Mouse (Mus musculus) lung, embryonic 16.5 days (tissue): ENCODE data around the gene Speg. TPM values are rescaled to one million over a fixed set of nuclear protein-coding genes. Genes with fewer than 3 reads are reported as not detected.

Source experiments
- polyA plus RNA-seq: library from polyadenylated mRNA; unstranded; fragments of >200 nt; fragmentation: Nextera tagmentation; extraction: Ambion mirVana; gene quantifications from 2 replicates; pipeline ENCODE4 v1.2.1, GENCODE M21; 2015

The Speg gene
- polyA plus RNA-seq, 1 experiment from 2014 or later: 38.9 TPM

Other genes with a start within 250 kb of the Speg start
- 0.33 and 0.36 TPM in 2 replicates for gene Slc23a3, start 241.4 kb upstream of the Speg start, polyA plus RNA-seq
- 44.8 and 50.1 TPM in 2 replicates for gene Cnppd1, start 232.6 kb upstream of the Speg start, polyA plus RNA-seq
- 44.5 and 46.9 TPM in 2 replicates for gene Retreg2, start 232.5 kb upstream of the Speg start, polyA plus RNA-seq
- 42.9 and 46.1 TPM in 2 replicates for gene Zfand2b, start 206.7 kb upstream of the Speg start, polyA plus RNA-seq
- 16.3 and 18.8 TPM in 2 replicates for gene Abcb6, start 194.9 kb upstream of the Speg start, polyA plus RNA-seq
- 23.4 and 24.6 TPM in 2 replicates for gene Ankzf1, start 183.1 kb upstream of the Speg start, polyA plus RNA-seq
- 26.4 and 29.1 TPM in 2 replicates for gene Atg9a, start 183.1 kb upstream of the Speg start, polyA plus RNA-seq
- gene Glb1l, start 164.5 kb upstream of the Speg start, polyA plus RNA-seq: 19.6 and 21.6 TPM in 2 replicates
- 122 and 127 TPM in 2 replicates for gene Stk16, start 164.5 kb upstream of the Speg start, polyA plus RNA-seq
- gene Tuba4a, start 155.4 kb upstream of the Speg start, polyA plus RNA-seq: 51.5 and 58.8 TPM in 2 replicates
- gene A630095N17Rik, start 143.2 kb upstream of the Speg start, polyA plus RNA-seq: not detected in 2 replicates
- gene Dnajb2, start 138.9 kb upstream of the Speg start, polyA plus RNA-seq: 27.6 and 32.7 TPM in 2 replicates
- 0.63 and 0.78 TPM in 2 replicates for gene Ptprn, start 110.8 kb upstream of the Speg start, polyA plus RNA-seq
- gene Resp18, start 96.9 kb upstream of the Speg start, polyA plus RNA-seq: 1.6 and 2.1 TPM in 2 replicates
- gene Dnpep, start 57.3 kb upstream of the Speg start, polyA plus RNA-seq: 118 and 122 TPM in 2 replicates
- gene Des, start 15.0 kb upstream of the Speg start, polyA plus RNA-seq: 57.1 and 64.0 TPM in 2 replicates
- 80.5 and 92.4 TPM in 2 replicates for gene Gmppa, start 60.6 kb downstream of the Speg start, polyA plus RNA-seq
- 0.05 and 0.11 TPM in 2 replicates for gene Asic4, start 75.1 kb downstream of the Speg start, polyA plus RNA-seq
- gene Chpf, start 104.0 kb downstream of the Speg start, polyA plus RNA-seq: 22.9 and 25.2 TPM in 2 replicates
- 0.65 and 1.3 TPM in 2 replicates for gene Tmem198, start 104.2 kb downstream of the Speg start, polyA plus RNA-seq
- gene Obsl1, start 131.2 kb downstream of the Speg start, polyA plus RNA-seq: 46.3 and 48.0 TPM in 2 replicates
- 3.8 and 4.1 TPM in 2 replicates for gene Inha, start 131.8 kb downstream of the Speg start, polyA plus RNA-seq
- 19.5 and 20.0 TPM in 2 replicates for gene Stk11ip, start 146.2 kb downstream of the Speg start, polyA plus RNA-seq
- gene Slc4a3, start 171.0 kb downstream of the Speg start, polyA plus RNA-seq: 10.2 and 12.3 TPM in 2 replicates